Mouse (Mus musculus): Measurements from ENCODE around the gene Lzic. TPM values are rescaled to one million over a fixed set of nuclear protein-coding genes. Genes with fewer than 3 reads are reported as not detected.
A peak's percentile ranks its signal among the peaks of the same experiment; 100 is the strongest.
"Not testable (repeated sequence)": the region's sequence is repeated elsewhere in the genome, so short reads cannot be mapped to it uniquely, and the experiment has no call there.

The Lzic gene
- total RNA-seq, 2 experiments from 2014 or later = 13.1 to 16.1 TPM

DNA sequence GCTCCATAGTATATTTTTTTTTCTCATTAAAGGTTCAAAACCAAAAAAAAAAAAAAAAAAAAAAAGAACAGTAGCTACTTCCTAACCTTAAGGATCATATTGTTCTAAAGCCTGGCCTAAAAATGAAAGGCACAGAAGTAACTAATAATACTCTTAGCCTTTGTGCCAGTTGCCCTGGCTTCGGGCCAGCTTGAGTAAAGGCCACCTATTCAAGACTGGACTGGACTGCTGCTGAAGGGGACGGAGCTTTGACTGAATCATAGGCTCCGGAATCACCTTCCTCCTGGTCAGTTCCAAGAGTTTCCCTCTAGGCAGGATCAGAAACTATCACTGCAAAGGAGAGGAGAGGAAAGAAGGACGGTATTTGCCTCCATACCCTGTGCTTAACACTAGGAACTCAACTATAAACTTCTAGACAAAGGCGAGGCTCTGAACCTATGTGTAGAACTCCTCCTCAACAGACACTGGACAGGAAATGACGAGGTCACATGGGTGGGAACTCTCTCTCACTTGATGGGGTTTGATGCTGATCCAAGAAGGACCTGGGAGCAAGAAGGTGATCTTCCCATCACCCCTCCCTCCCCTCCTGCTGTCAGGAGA is 27.1 kb upstream of the Lzic start:
- peak overlapping the region; percentile 76 for H3K27ac ChIP-seq
- peak; percentile 66 for DNase-seq
- H3K4me3 ChIP-seq = peak overlapping the region; percentile 28; the same call in 1 of the 2 replicates
- TF ChIP-seq CTCF (IDR thresholded peaks at IDR 0.05) = no peak
- intact Hi-C loops (cut with DNase I) = no loop called here

DNA sequence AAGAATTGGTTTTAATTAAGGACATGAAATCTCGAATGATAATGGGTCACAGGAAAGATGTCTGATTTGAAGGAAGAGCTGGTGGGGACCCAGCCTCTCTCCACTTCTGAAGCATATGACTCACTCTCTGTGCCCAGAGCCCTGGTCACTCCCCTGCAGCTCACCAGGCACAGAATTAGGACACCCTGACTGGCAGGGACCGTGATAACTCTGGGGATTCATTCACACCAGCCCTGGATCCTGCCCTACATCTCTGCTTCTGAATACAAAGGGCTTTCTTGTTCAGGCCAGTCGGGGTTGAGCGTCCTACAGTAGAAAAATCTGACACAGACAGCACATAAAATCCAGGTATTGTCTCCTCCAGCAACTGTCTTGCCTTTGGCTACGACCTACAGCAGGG is 26.5 kb upstream of the Lzic start:
- no peak for TF ChIP-seq CTCF (IDR thresholded peaks at IDR 0.05)
- peak overlapping the region; percentile 76 for H3K27ac ChIP-seq
- intact Hi-C loops (cut with DNase I) = no loop called here

DNA sequence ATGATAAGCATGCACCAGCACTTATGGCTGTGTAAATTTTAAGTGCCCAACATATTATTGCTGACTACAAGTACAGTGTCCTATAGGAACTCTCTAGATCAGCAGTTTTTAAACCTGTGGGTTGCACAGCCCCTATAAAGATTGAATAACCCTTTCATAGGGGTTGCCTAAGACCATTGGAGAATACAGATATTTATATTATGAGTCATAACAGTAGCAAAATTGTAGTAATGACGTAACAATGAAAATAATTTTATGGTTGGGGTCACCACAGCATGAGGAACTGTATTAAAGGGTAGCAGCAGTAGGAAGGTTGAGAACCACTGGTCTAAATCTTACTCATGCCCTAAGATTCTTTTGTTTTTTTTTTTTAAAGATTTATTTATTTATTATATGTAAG is 25.6 kb upstream of the Lzic start:
- no peak for DNase-seq
- TF ChIP-seq CTCF (IDR thresholded peaks at IDR 0.05) = no peak
- intact Hi-C loops (cut with DNase I) = no loop called here
- Histone ChIP-seq H3K27ac (no peak overlapping the region), H3K4me3 (no peak overlapping the region)

More for the DNA sequence above, 26.5 kb upstream of the Lzic start:
- H3K4me3 ChIP-seq = no peak overlapping the region
- no peak for DNase-seq

DNA sequence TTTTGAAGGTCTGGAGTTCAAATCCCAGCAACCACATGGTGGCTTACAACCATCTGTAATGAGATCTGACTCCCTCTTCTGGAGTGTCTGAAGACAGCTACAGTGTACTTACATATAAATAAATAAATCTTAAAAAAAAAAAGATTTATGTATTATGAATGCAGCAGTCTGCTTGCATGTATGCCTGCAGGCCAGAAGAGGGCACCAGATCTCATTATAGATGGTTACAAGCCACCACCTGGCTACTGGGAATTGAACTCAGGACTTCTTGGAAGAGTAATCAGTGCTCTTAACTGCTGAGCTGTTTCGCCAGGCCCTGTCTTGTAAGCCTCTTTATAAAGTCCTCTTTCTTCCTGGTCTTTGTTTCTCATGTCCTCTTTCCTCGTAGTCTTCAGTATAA is 24.6 kb upstream of the Lzic start:
- intact Hi-C loops (cut with DNase I); DNase-seq; H3K27ac ChIP-seq; H3K4me3 ChIP-seq: not testable (repeated sequence)
- peak; percentile 34 for TF ChIP-seq CTCF (IDR thresholded peaks at IDR 0.05)

DNA sequence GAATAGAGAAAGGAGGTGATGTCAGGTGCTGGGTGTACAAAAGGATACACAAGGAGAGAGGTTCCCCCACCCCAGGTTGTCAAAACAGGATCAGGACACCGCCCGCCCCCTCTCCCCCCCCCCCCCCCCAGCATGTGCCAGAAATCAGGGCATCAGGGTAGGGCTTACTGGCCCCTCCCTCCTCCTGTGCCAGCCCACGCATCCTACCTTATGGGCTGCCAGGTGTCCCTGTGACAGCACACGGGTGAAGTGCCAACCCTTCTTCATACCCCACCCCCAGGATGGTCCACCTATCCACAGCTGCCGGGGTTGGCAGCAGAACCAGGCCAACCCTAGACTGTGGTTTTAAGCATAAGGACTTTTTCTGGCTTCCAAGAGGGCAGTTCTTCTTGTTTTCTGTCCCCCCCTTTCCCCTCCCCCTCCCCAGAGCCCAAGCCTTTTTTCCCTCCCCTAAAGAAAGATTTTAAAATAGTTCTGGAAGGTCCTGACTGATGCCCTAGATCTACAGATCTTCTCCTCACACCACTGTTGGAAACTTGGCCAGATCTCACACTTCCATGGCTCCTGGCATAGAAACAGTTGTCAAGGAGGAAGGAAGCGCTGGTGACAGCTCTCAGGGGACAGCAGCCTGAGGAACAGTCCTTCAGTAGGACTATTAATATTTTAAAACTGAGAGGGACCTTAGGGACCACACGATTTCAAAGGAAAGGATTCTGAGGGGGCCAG is 23.3 kb upstream of the Lzic start:
- intact Hi-C loops (cut with DNase I) = no loop called here
- DNase-seq = no peak
- TF ChIP-seq CTCF (IDR thresholded peaks at IDR 0.05) = no peak
- H3K4me3 ChIP-seq = no peak overlapping the region
- H3K27ac ChIP-seq = 0 out of 2 replicates have a peak overlapping the region, but pooled peaks have one; percentile 5

DNA sequence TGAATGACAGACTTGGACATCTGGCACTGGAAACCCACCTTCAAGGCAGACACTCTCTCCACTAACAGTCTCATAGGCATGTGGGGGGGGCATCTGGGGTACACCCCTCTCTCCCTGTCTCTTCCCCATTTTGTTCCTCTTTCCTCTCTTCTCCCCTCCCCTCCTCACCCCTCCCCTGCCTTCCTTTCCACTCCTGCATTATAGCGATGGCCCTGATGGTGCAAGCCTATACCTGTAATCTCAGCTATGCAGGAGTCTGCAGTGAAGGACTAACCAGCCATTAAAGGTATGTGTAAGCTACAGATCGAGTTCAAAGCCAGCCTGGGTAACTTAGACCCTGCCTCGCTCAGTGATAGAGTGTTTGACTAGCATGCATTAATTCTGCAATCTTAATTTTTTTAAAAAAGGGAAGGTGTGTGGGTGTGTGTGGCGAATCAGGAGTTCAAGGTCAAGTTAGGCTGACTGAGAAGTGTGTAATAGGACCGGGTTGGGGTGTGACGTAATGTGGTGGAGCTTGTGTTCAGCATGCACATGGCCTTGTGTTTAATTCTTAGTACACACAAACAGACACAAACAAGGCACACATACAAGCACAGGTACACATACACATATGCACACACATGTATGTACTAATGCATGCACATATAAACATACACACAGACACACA is 22.6 kb upstream of the Lzic start:
- no peak for DNase-seq
- intact Hi-C loops (cut with DNase I) = no loop called here
- Histone ChIP-seq H3K27ac (no peak overlapping the region), H3K4me3 (no peak overlapping the region)
- no peak for TF ChIP-seq CTCF (IDR thresholded peaks at IDR 0.05)

DNA sequence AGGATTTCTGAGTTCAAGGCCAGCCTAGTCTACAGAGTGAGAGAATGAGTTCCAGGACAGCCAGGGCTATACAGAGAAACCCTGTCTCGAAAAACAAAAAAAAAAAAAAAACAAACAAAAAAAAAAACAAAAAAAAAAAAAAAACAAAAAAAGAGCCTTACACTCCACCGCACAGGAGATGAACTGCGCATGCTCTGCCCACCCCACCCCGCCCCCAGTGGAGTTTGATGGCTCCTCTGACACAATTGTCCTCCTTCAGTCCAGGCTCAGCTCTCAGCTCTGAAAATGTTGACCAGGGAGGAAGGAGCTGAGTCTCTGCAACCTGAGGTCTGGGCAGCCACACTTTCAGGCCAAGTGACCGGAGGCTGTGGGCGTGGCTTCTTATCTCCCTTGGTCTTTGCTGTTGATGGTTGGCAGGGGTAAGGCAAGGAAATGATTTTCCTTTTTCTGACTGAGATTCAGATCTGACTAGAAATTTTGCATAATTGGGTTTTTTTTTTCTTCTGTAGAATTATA is 21.5 kb upstream of the Lzic start:
- no peak overlapping the region for H3K27ac ChIP-seq
- no peak overlapping the region for H3K4me3 ChIP-seq
- intact Hi-C loops (cut with DNase I) = no loop called here
- no peak for TF ChIP-seq CTCF (IDR thresholded peaks at IDR 0.05)
- DNase-seq = no peak

DNA sequence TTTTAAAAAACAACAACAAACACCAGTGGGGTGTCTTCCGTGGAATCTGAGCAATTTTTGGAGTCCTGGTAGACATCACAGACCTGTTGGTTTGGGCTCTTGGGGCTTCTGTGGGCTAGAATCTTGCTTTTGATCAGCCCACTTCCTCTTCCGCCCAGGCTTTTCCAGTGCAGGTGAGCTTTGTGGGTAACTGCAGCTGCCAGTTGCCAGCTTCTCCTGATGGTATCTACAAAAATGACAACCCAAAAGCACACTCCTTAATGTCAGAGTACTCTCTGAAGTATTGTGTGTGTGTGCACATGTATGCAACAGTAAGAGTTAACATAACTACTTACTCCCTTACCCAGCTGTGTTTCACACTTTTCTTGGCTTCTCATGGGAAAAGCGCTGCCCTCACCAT is 15.5 kb upstream of the Lzic start:
- no peak overlapping the region for H3K27ac ChIP-seq
- intact Hi-C loops (cut with DNase I) = no loop called here
- DNase-seq = no peak
- no peak for TF ChIP-seq CTCF (IDR thresholded peaks at IDR 0.05)
- H3K4me3 ChIP-seq = no peak overlapping the region

DNA sequence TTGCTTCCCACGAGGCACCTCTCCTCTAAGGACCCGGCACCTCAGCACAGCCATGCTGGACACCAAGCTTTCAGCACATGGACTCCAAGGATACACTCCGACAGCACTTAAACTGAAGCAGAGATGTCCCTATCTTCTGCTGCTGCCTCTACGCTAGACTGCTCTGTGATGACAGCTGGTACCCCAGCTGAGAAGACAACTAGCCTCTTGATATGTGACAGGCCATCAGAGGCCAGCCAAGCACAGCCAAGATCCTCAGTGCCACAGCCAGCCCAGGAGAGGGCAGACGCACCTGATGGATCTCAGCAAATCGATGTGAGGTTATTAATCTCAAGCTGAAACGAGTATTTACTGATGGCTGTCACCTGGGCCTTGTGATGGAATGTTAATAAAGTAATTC is 9.9 kb upstream of the Lzic start:
- intact Hi-C loops (cut with DNase I) = no loop called here
- TF ChIP-seq CTCF (IDR thresholded peaks at IDR 0.05) = no peak
- no peak for DNase-seq
- no peak overlapping the region for H3K27ac ChIP-seq
- H3K4me3 ChIP-seq = no peak overlapping the region

DNA sequence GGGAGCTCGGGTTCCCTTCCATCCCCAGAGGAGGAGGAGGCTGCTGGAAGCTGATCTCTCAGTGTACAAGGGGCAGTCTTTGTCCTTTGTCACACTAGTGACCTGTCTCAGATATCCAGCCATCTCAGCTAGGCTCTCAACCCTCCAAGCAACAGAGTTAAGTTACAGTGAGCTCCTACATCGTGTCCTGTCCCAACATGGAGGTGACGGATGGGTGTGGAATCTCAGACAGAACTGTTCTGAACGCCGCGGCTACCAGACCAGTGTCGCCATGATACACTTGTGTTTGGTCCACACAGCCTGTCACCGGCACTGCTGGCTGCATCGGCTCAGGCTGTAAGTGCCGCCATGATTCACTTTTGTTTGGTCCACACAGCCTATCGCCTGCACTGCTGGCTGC is 8.0 kb upstream of the Lzic start, which contains the start of gene Tmem274:
Gene Tmem274, plus strand, starts transcription at position 301 of the 400 bp plus-strand sequence.
- intact Hi-C loops (cut with DNase I) = no loop called here

DNA sequence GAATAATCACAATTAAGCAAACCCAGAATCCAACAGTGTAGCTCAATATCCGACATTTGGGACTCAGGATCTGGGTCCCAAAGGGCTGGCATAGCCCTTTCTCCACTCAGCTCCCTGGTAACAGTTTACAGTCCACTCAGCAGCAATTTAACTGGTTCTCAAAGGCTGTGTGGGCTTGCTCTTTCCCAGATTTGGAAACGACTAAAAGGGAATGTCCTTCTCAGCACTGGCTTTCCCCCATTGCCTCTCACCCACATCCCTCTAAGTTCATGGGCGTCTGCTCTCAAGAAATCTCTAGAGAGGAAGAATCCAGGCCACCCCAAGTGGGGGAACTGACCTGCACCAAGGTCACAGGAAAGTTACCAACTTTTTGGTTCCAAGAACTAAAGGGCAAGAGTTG is 463 bp upstream of the Lzic start:
- intact Hi-C loops (cut with DNase I) = no loop called here
- no peak for TF ChIP-seq CTCF (IDR thresholded peaks at IDR 0.05)
- DNase-seq = no peak
- peak overlapping the region; percentile 97 for H3K27ac ChIP-seq
- peak overlapping the region; percentile 86 for H3K4me3 ChIP-seq

More for the DNA sequence above, 8.0 kb upstream of the Lzic start, which contains the start of gene Tmem274:
- no peak for DNase-seq
- TF ChIP-seq CTCF (IDR thresholded peaks at IDR 0.05) = no peak
- Histone ChIP-seq H3K4me3 (no peak within 1 kb of the TSS), H3K27ac (no peak within 1 kb of the TSS)

DNA sequence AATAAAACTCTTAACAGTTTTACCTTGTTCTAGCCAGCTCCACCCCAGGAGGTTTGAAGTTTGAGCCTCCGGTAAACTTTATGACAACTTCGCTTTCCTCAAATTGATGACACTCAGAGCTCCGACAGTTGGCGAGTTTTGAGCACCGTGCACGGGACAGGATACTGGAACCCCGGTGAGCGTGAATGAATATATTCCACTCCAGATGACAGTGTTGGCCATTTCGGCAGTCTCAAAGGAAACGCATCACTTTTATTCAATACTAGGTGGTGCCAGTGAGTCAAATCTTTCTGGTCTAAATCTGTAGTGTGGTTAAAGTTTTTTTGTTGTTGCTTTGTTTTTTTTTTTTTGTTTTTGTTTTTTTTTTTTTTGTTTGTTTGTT is 787 bp downstream of the Lzic start:
- intact Hi-C loops (cut with DNase I) = loop anchor here (2.0 to 5.0 kb wide), 2 partner anchors 34 to 57 kb away; partner anchors contain the start of gene Rbp7
- H3K27ac ChIP-seq = peak overlapping the region; percentile 97
- TF ChIP-seq CTCF (IDR thresholded peaks at IDR 0.05) = peak; percentile 55
- no peak for DNase-seq
- peak overlapping the region; percentile 86 for H3K4me3 ChIP-seq

DNA sequence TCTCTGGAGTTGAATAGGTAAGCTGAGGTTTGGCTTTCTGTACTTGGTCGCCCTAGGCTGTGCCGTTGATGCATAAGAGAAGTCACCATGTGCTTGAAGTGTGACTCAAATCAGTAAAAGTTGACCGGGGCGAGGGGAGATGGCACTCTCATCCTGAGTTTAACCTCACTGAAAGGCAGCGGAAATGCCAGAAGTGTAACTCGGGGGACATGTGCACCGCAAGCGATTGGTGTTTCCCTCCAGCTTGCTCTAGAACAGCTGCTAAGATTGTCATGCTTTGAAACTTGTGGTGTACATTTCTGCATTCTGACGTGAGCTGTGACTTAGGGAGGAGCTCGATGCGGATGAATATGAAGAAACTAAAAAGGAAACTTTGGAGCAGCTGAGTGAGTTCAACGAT is 2.7 kb downstream of the Lzic start:
- no peak overlapping the region for H3K4me3 ChIP-seq
- intact Hi-C loops (cut with DNase I) = loop anchor here (2.0 to 5.0 kb wide), 2 partner anchors 35 to 55 kb away; partner anchors contain the start of gene Rbp7

More for the DNA sequence above, 2.7 kb downstream of the Lzic start:
- no peak for TF ChIP-seq CTCF (IDR thresholded peaks at IDR 0.05)
- no peak for DNase-seq
- no peak overlapping the region for H3K27ac ChIP-seq

All from gastrocnemius, adult 2 months (tissue).